Mouse (Mus musculus): ENCODE results near the gene Rbm26.

DNA sequence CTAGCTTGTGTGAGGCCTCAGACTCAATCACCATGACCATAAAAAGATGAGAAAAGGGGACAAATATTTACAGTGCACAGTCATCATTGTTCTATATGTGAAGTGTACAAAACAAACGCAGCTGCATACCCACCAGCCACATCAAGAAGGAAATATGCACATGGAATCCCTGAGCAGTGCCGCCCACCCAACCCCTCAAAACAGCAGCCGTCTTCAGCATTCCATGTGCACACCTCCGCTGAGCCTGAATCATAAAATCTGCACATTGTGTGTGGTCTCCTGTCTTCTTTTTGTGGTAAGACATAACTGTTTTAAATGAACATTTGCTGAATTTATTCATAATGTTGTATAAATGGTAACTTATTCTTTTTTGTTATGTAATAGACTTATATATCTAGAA, 90.1 kb downstream of the Rbm26 start:
- TF ChIP-seq CTCF (IDR thresholded peaks at IDR 0.05; ENCODE audit: low read depth, low read length) = no peak
- no peak for TF ChIP-seq POLR2A (IDR thresholded peaks at IDR 0.05; ENCODE audit: extremely low read depth, insufficient read depth, low read length)
